Mouse (Mus musculus): ENCODE measurements around the gene Slk. TPM values are rescaled to one million over a fixed set of nuclear protein-coding genes. Genes with fewer than 3 reads are reported as not detected.

Gene Slk
- polyA plus RNA-seq (2014; fragmentation: Illumina TruSeq; extraction: RNeasy Lipid Tissue Mini Kit (QIAGEN cat#74804); ENCODE audit: low read depth, low replicate concordance) = 385 TPM

DNA sequence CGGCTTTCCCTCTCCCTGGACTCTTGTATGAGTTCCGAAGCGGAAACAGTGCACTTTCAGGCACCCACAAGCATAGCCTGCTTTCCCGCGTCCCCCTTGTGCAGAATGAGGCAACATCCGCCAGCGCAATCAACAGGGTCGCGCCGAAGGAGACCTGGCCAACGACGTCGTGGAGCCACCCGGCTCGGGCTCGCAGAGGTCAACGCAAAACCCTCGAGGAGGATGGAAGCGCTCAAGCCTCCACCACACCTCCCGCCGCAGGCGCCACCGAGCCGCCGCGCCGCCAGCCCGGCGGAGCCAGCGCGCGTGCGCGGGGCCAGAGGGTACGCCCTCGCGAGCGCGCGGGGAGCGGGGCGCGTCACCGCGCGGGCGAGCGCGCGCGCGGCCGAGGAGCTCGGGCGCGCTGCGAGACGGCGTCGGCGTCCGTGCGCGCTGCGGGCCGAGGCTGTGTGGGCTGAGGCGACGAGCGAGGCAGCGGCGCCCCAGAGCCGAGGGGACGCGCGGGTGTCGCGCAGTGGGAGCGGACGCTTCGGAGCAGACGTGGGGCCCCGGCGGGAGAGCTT lies at the start of gene Slk:
TSS of gene Slk (plus strand) at position 454 of the 563 bp plus-strand sequence.

DNA sequence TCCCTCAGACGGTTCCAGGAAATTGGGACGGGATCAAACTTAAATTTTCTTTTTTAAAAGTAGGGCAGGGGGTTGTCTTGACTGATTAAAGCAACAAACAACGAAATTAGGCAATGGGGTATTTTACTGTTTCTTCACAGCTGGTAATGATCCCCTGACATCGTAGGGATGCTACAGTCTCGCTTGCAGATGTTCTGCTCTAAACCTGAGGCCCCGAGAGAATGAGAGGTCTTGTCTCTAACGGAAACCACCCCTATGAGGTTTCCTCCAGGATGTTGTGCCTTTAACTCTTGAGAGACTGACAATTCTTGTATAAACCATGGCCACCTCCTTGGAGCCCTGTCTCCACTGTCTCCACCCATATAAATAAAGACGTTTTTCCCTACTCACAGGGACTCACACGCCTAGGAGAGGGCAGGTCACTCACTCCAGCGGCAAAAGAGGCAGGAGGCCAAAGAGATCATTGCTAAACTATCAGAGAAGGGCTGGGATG lies 42.1 kb upstream of the Slk start, which contains the start of gene Stn1:
TSS of gene Stn1 (minus strand) at position 208 of the 493 bp plus-strand sequence.

DNA sequence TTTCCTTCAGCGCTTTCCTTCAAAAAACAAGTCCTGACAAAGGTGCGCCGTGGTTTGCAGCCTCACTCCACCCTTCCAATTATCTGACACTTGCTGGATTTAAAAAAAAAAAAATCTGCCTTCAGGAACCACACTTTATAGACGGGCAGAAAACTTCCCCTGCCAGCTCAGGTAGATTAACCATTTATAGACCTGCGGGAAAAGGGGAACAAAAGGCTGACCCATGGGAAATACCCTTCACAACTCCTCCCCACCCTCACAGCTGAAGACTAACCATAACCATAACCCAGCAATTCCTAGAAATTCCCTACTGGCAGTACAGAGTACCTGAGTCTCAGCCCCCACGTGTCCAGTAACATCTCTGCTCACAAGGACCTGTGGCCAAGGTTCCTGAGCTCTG lies 112.5 kb downstream of the Slk start, which contains the start of gene Col17a1:
TSS of gene Col17a1 (minus strand) at position 101 of the 400 bp plus-strand sequence.

Other genes starting within 250 kb of the Slk start
- gene Sh3pxd2a, start 115.3 kb upstream of the Slk start, polyA plus RNA-seq (2014; fragmentation: Illumina TruSeq; extraction: RNeasy Lipid Tissue Mini Kit (QIAGEN cat#74804); ENCODE audit: low read depth, low replicate concordance) = 9.3 TPM
- gene Stn1, start 42.2 kb upstream of the Slk start, polyA plus RNA-seq (2014; fragmentation: Illumina TruSeq; extraction: RNeasy Lipid Tissue Mini Kit (QIAGEN cat#74804); ENCODE audit: low read depth, low replicate concordance) = 5.3 TPM
- not detected for gene Col17a1, start 112.4 kb downstream of the Slk start, polyA plus RNA-seq (2014; fragmentation: Illumina TruSeq; extraction: RNeasy Lipid Tissue Mini Kit (QIAGEN cat#74804); ENCODE audit: low read depth, low replicate concordance)
- gene Sfr1, start 152.0 kb downstream of the Slk start, polyA plus RNA-seq (2014; fragmentation: Illumina TruSeq; extraction: RNeasy Lipid Tissue Mini Kit (QIAGEN cat#74804); ENCODE audit: low read depth, low replicate concordance) = 203 TPM